Mouse (Mus musculus) C2C12 (cell line): ENCODE measurements around the gene Zfp513. TPM values are rescaled to one million over a fixed set of nuclear protein-coding genes. Genes with fewer than 3 reads are reported as not detected.

Experiments used
- H3K27me3 ChIP-seq: one replicate; pipeline ENCODE4 v1.6.1; 2011; ENCODE audit not compliant: control insufficient read depth, insufficient read depth, insufficient read length
- H3K36me3 ChIP-seq: one replicate; pipeline ENCODE4 v1.6.1; 2011; ENCODE audit not compliant: control insufficient read depth, insufficient read depth
- H3K4me3 ChIP-seq: one replicate; pipeline ENCODE4 v1.5.1; 2011; ENCODE audit warnings: mild to moderate bottlenecking, control low read depth; ENCODE audit not compliant: poor library complexity, insufficient read depth, severe bottlenecking
- H3K79me2 ChIP-seq: one replicate; pipeline ENCODE4 v1.6.1; 2011; ENCODE audit not compliant: control insufficient read depth, insufficient read depth
- H3K79me3 ChIP-seq: one replicate; pipeline ENCODE4 v1.6.1; 2011; ENCODE audit warnings: low read depth, control low read depth
- H3ac ChIP-seq: one replicate; pipeline ENCODE3; 2011; ENCODE audit warnings: low read depth; ENCODE audit not compliant: control insufficient read depth, insufficient read length
- CEBPB ChIP-seq: IDR thresholded peaks from one replicate; pipeline ENCODE4 v1.6.1; 2011; ENCODE audit warnings: low read depth, mild to moderate bottlenecking, control low read depth, moderate library complexity
- CTCF ChIP-seq: IDR thresholded peaks from one replicate; pipeline ENCODE4 v1.5.1; 2011; ENCODE audit not compliant: control insufficient read depth, insufficient read depth, insufficient read length
- FOSL1 ChIP-seq: IDR thresholded peaks from one replicate; pipeline ENCODE4 v1.8.0; 2011; ENCODE audit warnings: mild to moderate bottlenecking, low read length; ENCODE audit not compliant: poor library complexity, insufficient read depth, severe bottlenecking
- MAX ChIP-seq: IDR thresholded peaks from one replicate; pipeline ENCODE4 v1.6.1; 2011; ENCODE audit warnings: mild to moderate bottlenecking, control low read depth
- MYOD1 ChIP-seq: IDR thresholded peaks from one replicate; pipeline ENCODE4 v1.6.1; 2011; ENCODE audit warnings: low read depth; ENCODE audit not compliant: control insufficient read depth, insufficient read length
- MYOG ChIP-seq: IDR thresholded peaks from one replicate; pipeline ENCODE4 v1.6.1; 2011; ENCODE audit not compliant: control insufficient read depth, insufficient read length; ENCODE audit errors: extremely low read depth
- USF1 ChIP-seq: IDR thresholded peaks from one replicate; pipeline ENCODE4 v1.6.1; 2011; ENCODE audit warnings: low read depth, mild to moderate bottlenecking, control low read depth, moderate library complexity
- polyA plus RNA-seq: library from polyadenylated mRNA; unstranded; fragments of >200 nt; fragmentation: generic; extraction: Trizol; gene quantifications from one replicate; pipeline ENCODE4 v1.2.1, GENCODE M21; 2012; ENCODE audit warnings: missing spikeins

Gene Zfp513
- polyA plus RNA-seq, 1 experiment, result 20.9 TPM

- Histone ChIP-seq H3K4me3 (no peak overlapping the region), H3K79me2 (peaks cover 34% of the 10 kb centered on the region), H3K79me3 (peaks cover 19% of the 10 kb centered on the region), H3K27me3 (no peaks in the 10 kb centered on the region), H3K36me3 (peaks cover 80% of the 10 kb centered on the region), H3ac (no peak overlapping the region)
- TF ChIP-seq CEBPB (no peak), MAX (no peak), CTCF (no peak), MYOG (no peak), USF1 (no peak), FOSL1 (no peak), MYOD1 (no peak)
Measured at GRCm38 (mm10) chr5:31198616-31199320, 3.3 kb downstream of the Zfp513 start.

- H3ac ChIP-seq, result no peak overlapping the region
- peaks cover 21% of the 10 kb centered on the region for H3K79me3 ChIP-seq
- peaks cover 78% of the 10 kb centered on the region for H3K36me3 ChIP-seq
- H3K79me2 ChIP-seq, result peaks cover 40% of the 10 kb centered on the region
- H3K27me3 ChIP-seq, result no peaks in the 10 kb centered on the region
- no peak overlapping the region for H3K4me3 ChIP-seq
- TF ChIP-seq MYOD1 (no peak), CEBPB (no peak), FOSL1 (no peak), MYOG (no peak), USF1 (no peak), CTCF (no peak), MAX (no peak)
Measured at GRCm38 (mm10) chr5:31198170-31198569, 3.9 kb downstream of the Zfp513 start.

GRCm38 (mm10) chr5:31197072-31197471 is 5.0 kb downstream of the Zfp513 start:
- Histone ChIP-seq H3ac (no peak overlapping the region), H3K79me3 (peaks cover 24% of the 10 kb centered on the region), H3K79me2 (peaks cover 48% of the 10 kb centered on the region), H3K27me3 (no peaks in the 10 kb centered on the region), H3K36me3 (peaks cover 69% of the 10 kb centered on the region), H3K4me3 (no peak overlapping the region)
- TF ChIP-seq CTCF, result no peak

GRCm38 (mm10) chr5:31196207-31196606 is 5.9 kb downstream of the Zfp513 start:
- Histone ChIP-seq H3K36me3 (peaks cover 69% of the 10 kb centered on the region), H3K4me3 (no peak overlapping the region), H3ac (no peak overlapping the region), H3K27me3 (no peaks in the 10 kb centered on the region), H3K79me3 (peaks cover 25% of the 10 kb centered on the region), H3K79me2 (peaks cover 49% of the 10 kb centered on the region)
- TF ChIP-seq CTCF (no peak), MAX (no peak), MYOD1 (no peak), MYOG (no peak), CEBPB (no peak), FOSL1 (no peak), USF1 (no peak)

GRCm38 (mm10) chr5:31195671-31196070 is 6.4 kb downstream of the Zfp513 start:
- peaks cover 72% of the 10 kb centered on the region for H3K36me3 ChIP-seq
- no peaks in the 10 kb centered on the region for H3K27me3 ChIP-seq
- H3ac ChIP-seq, result no peak overlapping the region
- peaks cover 21% of the 10 kb centered on the region for H3K79me3 ChIP-seq
- no peak for TF ChIP-seq CEBPB
- TF ChIP-seq USF1, result no peak
- no peak for TF ChIP-seq MYOD1
- no peak for TF ChIP-seq MYOG
- no peak for TF ChIP-seq MAX
- TF ChIP-seq FOSL1, result no peak
- TF ChIP-seq CTCF, result no peak
- H3K79me2 ChIP-seq, result peaks cover 46% of the 10 kb centered on the region
- H3K4me3 ChIP-seq, result no peak overlapping the region
